Mouse (Mus musculus) thymus, postnatal 4 days (tissue): ENCODE measurements around the gene Olfr1042.
"Not testable (repeated sequence)": the region's sequence is repeated elsewhere in the genome, so short reads cannot be mapped to it uniquely, and the experiment has no call there.

Experiments used
- DNase-seq: peaks from one replicate; pipeline ENCODE4 v3.0.0; 2021

The Olfr1042 gene

DNA sequence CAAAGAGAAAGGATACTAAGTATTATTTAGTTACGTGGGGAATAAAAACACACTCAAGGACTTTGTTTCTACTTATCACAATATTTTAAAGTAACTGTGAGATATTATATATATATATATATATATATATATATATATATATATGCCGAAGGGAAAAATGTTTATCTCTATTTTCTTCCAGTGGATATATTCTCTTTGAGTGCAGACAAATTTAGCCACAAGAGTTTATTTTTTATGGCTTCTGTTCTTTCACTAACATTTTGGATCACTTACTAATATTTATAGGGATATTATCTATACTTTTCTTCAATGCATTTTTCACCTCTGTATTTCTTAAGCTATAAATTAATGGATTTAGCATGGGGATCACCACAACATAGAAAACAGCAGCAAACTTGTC is at the start of gene Olfr1042:
Gene Olfr1042, minus strand, starts transcription at position 101 of the 400 bp plus-strand sequence.
- no peak for DNase-seq

DNA sequence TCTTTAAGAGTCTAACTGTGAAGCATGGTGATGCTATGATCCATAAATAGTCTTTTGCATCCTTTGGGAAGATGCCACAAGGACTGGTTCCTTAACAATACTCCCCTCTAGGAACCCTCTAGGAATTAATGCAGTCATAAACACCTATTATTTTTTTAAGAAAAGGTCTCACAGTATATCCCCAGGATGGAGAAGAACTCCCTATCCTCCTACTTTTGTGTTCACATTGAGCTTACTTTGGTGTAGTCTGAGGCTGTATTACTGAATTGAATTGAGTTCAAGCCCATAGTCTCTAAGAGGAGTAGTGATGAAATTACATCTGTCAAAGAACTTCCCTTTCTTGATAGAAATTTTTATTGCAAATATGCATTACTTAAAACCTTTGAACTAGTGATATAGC is 41.3 kb upstream of the Olfr1042 start, which contains the start of gene Olfr1045:
Gene Olfr1045, minus strand, starts transcription at position 101 of the 400 bp plus-strand sequence.
- no peak for DNase-seq

DNA sequence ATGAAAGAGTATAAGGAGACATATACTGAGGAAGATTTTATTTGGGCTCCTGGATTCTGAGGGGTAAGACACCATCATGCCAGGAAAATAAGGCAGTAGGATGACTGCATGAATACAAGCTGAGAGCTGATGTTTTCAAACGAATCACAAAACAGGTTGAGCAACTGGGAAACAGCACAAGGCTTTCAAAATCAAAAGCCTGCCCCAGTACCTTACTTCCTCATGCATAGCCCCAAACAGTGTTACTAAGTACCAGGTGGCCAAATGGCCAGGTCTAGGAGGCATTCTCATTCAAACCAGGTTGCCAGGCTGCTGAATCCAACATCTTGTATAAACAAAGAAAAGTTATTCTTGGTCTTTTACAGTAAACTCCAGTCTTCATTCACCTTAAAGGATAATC is 34.2 kb upstream of the Olfr1042 start:
- DNase-seq: no peak

DNA sequence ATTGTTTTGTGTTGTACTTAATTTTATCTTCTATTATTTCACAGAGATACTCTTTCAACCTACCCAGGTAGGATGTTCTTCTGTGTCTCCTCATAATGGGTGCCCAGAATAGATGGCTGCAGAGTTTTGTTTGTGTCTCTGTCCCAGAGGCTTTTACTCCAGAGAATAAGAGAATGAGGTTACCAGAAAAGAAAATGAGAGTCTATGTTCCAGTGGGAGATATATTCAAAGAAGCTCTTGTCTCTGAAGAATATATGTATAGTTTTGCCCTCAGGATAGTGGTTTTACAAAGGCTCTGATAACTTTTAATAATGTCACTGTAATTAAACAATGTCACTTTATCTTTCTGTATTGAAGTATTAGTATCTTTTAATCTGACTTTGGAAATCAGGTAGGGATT is 23.9 kb upstream of the Olfr1042 start, which contains the start of gene Olfr52:
Gene Olfr52, minus strand, starts transcription at position 101 of the 400 bp plus-strand sequence.
- no peak for DNase-seq

DNA sequence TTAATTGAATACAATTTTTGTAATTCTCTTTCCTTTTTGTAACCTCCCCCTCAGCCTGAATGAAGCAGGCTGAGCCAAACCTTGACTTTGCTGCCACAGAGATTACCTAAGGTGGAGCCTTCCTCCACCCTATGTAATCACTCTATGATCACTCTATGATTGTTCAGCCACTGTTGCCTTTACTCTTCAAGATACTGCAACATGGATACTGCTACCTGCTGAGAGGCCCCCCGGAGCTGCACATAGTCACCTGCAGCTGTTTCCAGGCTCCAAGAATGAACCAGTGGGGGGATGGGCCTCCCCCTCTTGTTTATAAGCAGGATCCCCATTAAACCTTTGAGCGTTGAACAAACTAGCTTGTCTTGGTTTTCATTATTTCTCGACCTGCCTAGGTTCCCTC is 18.3 kb upstream of the Olfr1042 start:
- no peak for DNase-seq

DNA sequence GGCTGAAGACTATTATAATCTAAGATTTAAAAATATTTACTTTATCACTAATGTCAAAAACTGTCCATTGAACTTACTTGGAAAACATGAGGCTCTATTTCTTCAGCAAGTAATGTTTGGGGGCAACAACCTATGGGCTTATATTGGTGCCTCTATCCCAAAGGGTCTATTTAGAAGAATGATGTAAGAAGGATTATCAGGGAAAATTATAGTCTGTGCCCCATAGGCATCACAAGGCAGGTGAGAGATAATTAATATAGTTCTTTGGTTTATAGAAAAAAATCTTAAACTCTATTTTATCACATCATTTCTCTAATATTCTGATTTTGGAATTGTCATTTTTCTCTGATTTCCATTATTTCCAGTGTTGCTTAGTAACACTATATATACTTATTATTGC is 16.1 kb upstream of the Olfr1042 start, which contains the start of gene Olfr1044:
Gene Olfr1044, minus strand, starts transcription at position 101 of the 400 bp plus-strand sequence.
- DNase-seq: no peak

DNA sequence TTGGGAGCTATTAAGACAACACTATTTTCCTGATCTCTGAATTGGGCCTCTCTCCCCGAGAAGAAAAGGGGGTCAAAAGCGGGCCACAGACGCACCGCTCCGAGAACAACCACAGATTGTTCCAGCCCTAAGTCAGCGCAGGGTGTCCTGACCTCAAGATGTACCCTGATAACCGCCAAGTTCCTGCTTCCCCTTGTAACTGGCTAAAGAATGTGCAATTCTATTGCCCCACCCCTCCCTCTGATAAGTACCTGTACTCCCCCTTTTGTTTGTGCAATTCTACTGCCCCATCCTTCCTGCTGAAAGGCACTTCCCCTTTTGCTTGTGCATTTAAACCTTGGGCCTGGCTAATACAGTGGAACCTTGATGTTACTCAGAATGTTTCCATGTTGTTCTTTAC is 13.8 kb upstream of the Olfr1042 start:
- not testable (repeated sequence) for DNase-seq

DNA sequence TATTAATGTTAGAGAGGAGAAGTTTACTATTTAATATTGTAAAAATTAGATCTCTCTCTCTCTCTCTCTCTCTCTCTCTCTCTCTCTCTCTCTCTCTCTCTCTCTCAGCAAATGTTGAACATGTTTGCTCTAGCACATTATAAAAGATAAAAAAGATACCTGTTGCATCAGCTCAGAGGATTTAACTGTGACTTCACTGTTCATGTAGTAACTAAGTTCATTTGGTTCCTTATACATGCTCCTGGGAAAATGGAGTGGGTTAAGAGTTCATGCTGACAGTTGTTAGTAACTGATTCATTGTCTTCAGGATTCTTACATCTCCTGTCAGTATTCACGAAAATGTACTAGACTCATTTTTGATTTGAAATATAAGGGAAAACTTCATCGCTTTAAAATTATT is 5.8 kb upstream of the Olfr1042 start, which contains the start of gene Olfr1043:
Gene Olfr1043, minus strand, starts transcription at position 101 of the 400 bp plus-strand sequence.
- no peak for DNase-seq

DNA sequence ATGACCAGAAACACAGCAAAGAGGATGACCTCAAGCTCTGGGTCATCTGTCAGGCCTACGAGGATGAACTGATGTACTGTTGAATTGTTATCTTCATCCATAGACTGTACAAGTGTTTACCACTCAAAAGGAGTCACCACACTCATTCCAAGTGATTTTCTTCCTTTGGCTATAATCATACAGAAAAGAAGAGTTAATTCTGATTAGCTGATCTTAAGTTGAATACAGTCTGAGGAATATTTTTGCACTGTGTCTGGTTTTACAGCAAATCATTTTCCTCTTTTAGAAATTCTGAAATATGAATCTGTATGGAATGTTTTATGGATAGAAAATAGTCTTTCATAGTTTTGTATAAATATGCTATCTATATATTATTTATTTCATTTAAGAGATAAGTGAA is 15.0 kb downstream of the Olfr1042 start, which contains the start of gene Olfr1040:
Gene Olfr1040, minus strand, starts transcription at position 101 of the 400 bp plus-strand sequence.
- no peak for DNase-seq

DNA sequence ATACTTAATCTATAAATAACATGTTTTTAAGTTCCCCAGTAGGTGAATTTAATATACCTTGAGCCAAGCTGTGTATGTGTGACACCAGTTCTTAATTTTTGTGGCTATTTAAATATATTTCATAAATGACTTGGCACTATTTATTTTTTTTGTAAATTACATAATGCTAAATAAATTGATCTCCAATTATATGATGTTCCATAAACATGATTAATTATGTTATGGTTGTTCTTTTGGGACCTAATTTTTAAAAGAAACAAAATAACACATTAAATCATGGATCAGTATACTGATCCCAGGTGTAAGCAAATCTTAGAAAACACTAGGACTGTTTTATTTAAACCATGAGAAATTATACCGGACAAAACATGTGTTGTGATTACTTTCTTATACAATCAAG is 25.8 kb downstream of the Olfr1042 start, which contains the start of gene Olfr1039:
Gene Olfr1039, minus strand, starts transcription at position 101 of the 400 bp plus-strand sequence.
- no peak for DNase-seq
